Mouse (Mus musculus): ENCODE results near the gene Mrps30. TPM values are rescaled to one million over a fixed set of nuclear protein-coding genes. Genes with fewer than 3 reads are reported as not detected.

Mrps30 gene
- polyA plus RNA-seq (2012; rRNA removed): 11.5 and 25.7 TPM in 2 replicates

GRCm38 (mm10) chr13:118386511-118387447, at the start of gene Mrps30, which contains the start of gene B430218F22Rik:
TSS of gene Mrps30 (minus strand) at chr13:118387252.
TSS of gene B430218F22Rik (plus strand) at chr13:118386630.

Other genes starting within 250 kb of the Mrps30 start
- gene B430218F22Rik, start 622 bp downstream of the Mrps30 start, polyA plus RNA-seq (2012; rRNA removed): 0.05 TPM in 1 of 2 replicates, not detected in the other

Data from stomach, adult 2 months (tissue).